Mouse (Mus musculus) CH12.LX (cell line): ENCODE measurements around the gene Birc6. TPM values are rescaled to one million over a fixed set of nuclear protein-coding genes. Genes with fewer than 3 reads are reported as not detected.

ENCODE experiments used
- DNase-seq: peaks from one replicate; pipeline ENCODE4 v3.0.0-alpha.2; 2013; ENCODE audit errors: extremely low read depth
- H3K27ac ChIP-seq: 2 replicates; pipeline ENCODE4 v1.5.1; 2012; ENCODE audit warnings: low read depth, mild to moderate bottlenecking, control low read depth, moderate library complexity; ENCODE audit not compliant: insufficient read depth
- H3K27me3 ChIP-seq: replicated peaks from 2 replicates; pipeline ENCODE3; 2012; ENCODE audit warnings: inconsistent platforms
- H3K36me3 ChIP-seq, 2 experiments: replicated peaks in 1 of 2; 2 replicates each; pipeline versions ENCODE3 to v1.6.1; 2012; ENCODE audit warnings: inconsistent platforms in 1 of 2, low read length in 1 of 2, mild to moderate bottlenecking in 1 of 2, mixed read lengths in 1 of 2, moderate library complexity in 1 of 2; ENCODE audit not compliant: control insufficient read depth in 1 of 2, insufficient read depth in 1 of 2
- H3K4me1 ChIP-seq, 2 experiments: 2 replicates each; pipeline ENCODE4 v1.6.1; 2012; ENCODE audit warnings: inconsistent platforms in 1 of 2, moderate library complexity in 1 of 2; ENCODE audit not compliant: insufficient read depth in 2 of 2, control insufficient read depth in 1 of 2
- H3K4me2 ChIP-seq: 2 replicates; pipeline ENCODE4 v1.6.1; 2012; ENCODE audit warnings: low read depth, mild to moderate bottlenecking, control low read depth; ENCODE audit not compliant: poor library complexity, insufficient read depth, severe bottlenecking
- H3K4me3 ChIP-seq, 3 experiments: fragments of 150-350 bp in 1 of 3; sonication (generic) in 1 of 3; replicated peaks in 1 of 3; 2 replicates each; pipeline versions ENCODE3 to v1.5.1; 2011 to 2012; ENCODE audit warnings: low read depth in 2 of 3, low read length in 2 of 3, mild to moderate bottlenecking in 2 of 3, moderate library complexity in 2 of 3, control low read depth in 1 of 3, improper control_type of control experiment in 1 of 3, inconsistent platforms in 1 of 3, mixed read lengths in 1 of 3; ENCODE audit not compliant: poor library complexity in 1 of 3
- H3K79me2 ChIP-seq: replicated peaks from 2 replicates; pipeline ENCODE4 v1.6.1; 2012; ENCODE audit warnings: mild to moderate bottlenecking, moderate library complexity; ENCODE audit not compliant: control insufficient read depth, poor library complexity, insufficient read depth, severe bottlenecking; ENCODE audit errors: extremely low read depth
- H3K9ac ChIP-seq: 2 replicates; pipeline ENCODE4 v1.6.1; 2012; ENCODE audit warnings: low read depth, mild to moderate bottlenecking, control low read depth, moderate library complexity; ENCODE audit not compliant: insufficient read depth
- H3K9me3 ChIP-seq: replicated peaks from 2 replicates; pipeline ENCODE3; 2012; ENCODE audit warnings: low read length, inconsistent platforms, mixed read lengths
- BHLHE40 ChIP-seq: IDR thresholded peaks from 2 replicates; pipeline ENCODE4 v1.6.1; 2011; ENCODE audit warnings: mild to moderate bottlenecking, low read depth, low read length, improper control_type of control experiment
- CTCF ChIP-seq, 2 experiments: IDR thresholded peaks in 1 of 2; conservative IDR thresholded peaks in 1 of 2; 2 replicates each; pipeline ENCODE4 v1.5.1; 2011 to 2012; ENCODE audit warnings: low read depth in 2 of 2, low read length in 2 of 2, improper control_type of control experiment in 1 of 2, inconsistent platforms in 1 of 2, mild to moderate bottlenecking in 1 of 2, moderate library complexity in 1 of 2
- ELF1 ChIP-seq: IDR thresholded peaks from 2 replicates; pipeline ENCODE4 v1.6.1; 2014; ENCODE audit warnings: low read depth, mild to moderate bottlenecking, inconsistent platforms, low read length, improper control_type of control experiment
- EP300 ChIP-seq: IDR thresholded peaks from 2 replicates; pipeline ENCODE4 v1.6.1; 2011; ENCODE audit warnings: low read length, improper control_type of control experiment
- ETS1 ChIP-seq: conservative IDR thresholded peaks from 2 replicates; pipeline ENCODE4 v1.6.1; 2012; ENCODE audit warnings: low read depth, mild to moderate bottlenecking, inconsistent platforms, low read length, improper control_type of control experiment, moderate library complexity
- IRF4 ChIP-seq: IDR thresholded peaks from 2 replicates; pipeline ENCODE4 v1.6.1; 2014; ENCODE audit warnings: low read depth, mild to moderate bottlenecking, inconsistent platforms, low read length, improper control_type of control experiment
- JUN ChIP-seq: IDR thresholded peaks from 2 replicates; pipeline ENCODE4 v1.6.1; 2011; ENCODE audit warnings: low read depth, mild to moderate bottlenecking, low read length, improper control_type of control experiment, moderate library complexity; ENCODE audit not compliant: insufficient read depth
- JUND ChIP-seq: conservative IDR thresholded peaks from 2 replicates; pipeline ENCODE4 v1.6.1; 2011; ENCODE audit warnings: low read depth, low read length, improper control_type of control experiment
- MAFK ChIP-seq: IDR thresholded peaks from 2 replicates; pipeline ENCODE4 v1.6.1; 2011; ENCODE audit warnings: low read length, improper control_type of control experiment; ENCODE audit not compliant: insufficient replicate concordance
- PAX5 ChIP-seq: IDR thresholded peaks from 2 replicates; pipeline ENCODE4 v1.6.1; 2012; ENCODE audit warnings: low read length, inconsistent platforms, mixed read lengths
- POLR2A ChIP-seq: IDR thresholded peaks from 2 replicates; pipeline ENCODE4 v1.6.1; 2011; ENCODE audit warnings: low read depth, mild to moderate bottlenecking, improper control_type of control experiment, low read length
- POLR2AphosphoS2 ChIP-seq: IDR thresholded peaks from 2 replicates; pipeline ENCODE4 v1.6.1; 2011; ENCODE audit warnings: low read depth, low read length, improper control_type of control experiment
- RCOR1 ChIP-seq: conservative IDR thresholded peaks from 2 replicates; pipeline ENCODE4 v1.6.1; 2012; ENCODE audit warnings: low read depth, mild to moderate bottlenecking, inconsistent platforms, low read length, improper control_type of control experiment
- TCF12 ChIP-seq: IDR thresholded peaks from 2 replicates; pipeline ENCODE4 v1.6.1; 2014; ENCODE audit warnings: low read depth, mild to moderate bottlenecking, inconsistent platforms, low read length, improper control_type of control experiment
- UBTF ChIP-seq: IDR thresholded peaks from 2 replicates; pipeline ENCODE4 v1.6.1; 2012; ENCODE audit warnings: low read depth, mild to moderate bottlenecking, inconsistent platforms, low read length, improper control_type of control experiment, moderate library complexity
- USF1 ChIP-seq: IDR thresholded peaks from 2 replicates; pipeline ENCODE4 v1.6.1; 2014; ENCODE audit warnings: low read depth, mild to moderate bottlenecking, inconsistent platforms, low read length, improper control_type of control experiment
- USF2 ChIP-seq: conservative IDR thresholded peaks from 2 replicates; pipeline ENCODE4 v1.6.1; 2011; ENCODE audit warnings: low read depth, low read length, improper control_type of control experiment
- ZC3H11A ChIP-seq: IDR thresholded peaks from 2 replicates; pipeline ENCODE4 v1.6.1; 2012; ENCODE audit warnings: low read depth, mild to moderate bottlenecking, inconsistent platforms, low read length, improper control_type of control experiment
- dilution Hi-C: fragments of 300-500 bp; cut with MboI; formaldehyde crosslinking; loops from 2 replicates; pipeline ENCODE4 v1.14.3; 2020; ENCODE audit warnings: low sequenced_read_pairs; ENCODE audit not compliant: extremely low pct_unique_long_range_greater_than_20kb, extremely low pct_ligation_motif_present
- in situ Hi-C: fragments of 300-500 bp; cut with MboI; formaldehyde crosslinking; loops from 3 replicates; pipeline ENCODE4 v1.14.3; 2019; ENCODE audit warnings: low sequenced_read_pairs, low pct_ligation_motif_present, low pct_unique_long_range_greater_than_20kb, mixed read lengths
- polyA plus RNA-seq: library from polyadenylated mRNA; unstranded; fragments of >175 nt; gene quantifications from 2 replicates; pipeline ENCODE4 v1.2.1, GENCODE M21; 2012; ENCODE audit warnings: low read depth; ENCODE audit not compliant: insufficient read length
- total RNA-seq, 2 experiments: library from RNA; depleted of rRNA; stranded (reverse); fragments of 300-350 nt in 1 of 2; fragments of >200 nt in 1 of 2; gene quantifications; 2 replicates each; pipeline ENCODE4 v1.2.3; 2012 to 2014

Gene Birc6
- total and polyA plus RNA-seq, 3 experiments = 55.5 to 78.7 (median 57.2) TPM

DNA sequence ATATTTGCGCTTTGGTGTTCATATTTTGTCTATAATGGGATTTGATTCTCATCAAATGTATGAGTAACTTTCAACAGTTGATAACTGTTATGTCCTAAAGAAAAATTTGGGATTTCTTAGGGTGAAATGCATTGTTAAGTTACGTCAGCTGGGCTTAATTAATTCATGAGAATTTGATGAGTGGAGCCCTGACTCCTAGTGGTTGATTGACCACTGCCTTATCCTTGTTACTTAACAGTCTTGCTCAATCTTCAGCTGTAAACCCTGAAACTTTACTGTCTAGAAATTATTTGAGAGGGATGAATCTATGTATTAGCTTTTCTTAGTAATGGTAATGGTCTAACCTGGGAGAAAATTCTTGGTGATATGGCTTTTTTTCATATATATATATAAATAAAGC lies 71.3 kb downstream of the Birc6 start:
- Histone ChIP-seq H3K27me3 (no peaks in the 10 kb centered on the region), H3K9me3 (no peaks in the 10 kb centered on the region), H3K4me2 (no peak overlapping the region), H3K4me3 (no peak overlapping the region), H3K27ac (no peak overlapping the region), H3K36me3 (peaks cover 36 to 78% of the 10 kb centered on the region in 2 experiments), H3K4me1 (no peaks in the 10 kb centered on the region), H3K9ac (no peak overlapping the region), H3K79me2 (no peaks in the 10 kb centered on the region; the same call in 1 of the 2 replicates)
- in situ Hi-C loops = no loop called here
- no peak for DNase-seq
- TF ChIP-seq CTCF (conservative IDR thresholded peaks at IDR 0.05 in 1 of 2, IDR thresholded peaks at IDR 0.05 in 1 of 2; ENCODE audit: low read depth in 2 of 2, low read length in 2 of 2) (no peak), POLR2AphosphoS2 (no peak), POLR2A (no peak)
- dilution Hi-C loops = no loop called here

- no peak overlapping the region for H3K27ac ChIP-seq
- H3K9ac ChIP-seq = no peak overlapping the region
- TF ChIP-seq TCF12 = no peak
- TF ChIP-seq RCOR1 = no peak
- no peak for TF ChIP-seq UBTF
- no peak for TF ChIP-seq ZC3H11A
- no peak for TF ChIP-seq PAX5
- TF ChIP-seq ETS1 = no peak
- dilution Hi-C loops = no loop called here
- in situ Hi-C loops = no loop called here
- H3K4me3 ChIP-seq = no peak overlapping the region
- peaks cover 37 to 77% of the 10 kb centered on the region in 2 experiments for H3K36me3 ChIP-seq
- no peak for DNase-seq
- H3K4me1 ChIP-seq = no peaks in the 10 kb centered on the region
- H3K9me3 ChIP-seq = no peaks in the 10 kb centered on the region
- no peaks in the 10 kb centered on the region for H3K27me3 ChIP-seq
- H3K79me2 ChIP-seq = no peaks in the 10 kb centered on the region; the same call in 1 of the 2 replicates
- no peak overlapping the region for H3K4me2 ChIP-seq
Measured at GRCm38 (mm10) chr17:74601201-74601600, 73.1 kb downstream of the Birc6 start.

DNA sequence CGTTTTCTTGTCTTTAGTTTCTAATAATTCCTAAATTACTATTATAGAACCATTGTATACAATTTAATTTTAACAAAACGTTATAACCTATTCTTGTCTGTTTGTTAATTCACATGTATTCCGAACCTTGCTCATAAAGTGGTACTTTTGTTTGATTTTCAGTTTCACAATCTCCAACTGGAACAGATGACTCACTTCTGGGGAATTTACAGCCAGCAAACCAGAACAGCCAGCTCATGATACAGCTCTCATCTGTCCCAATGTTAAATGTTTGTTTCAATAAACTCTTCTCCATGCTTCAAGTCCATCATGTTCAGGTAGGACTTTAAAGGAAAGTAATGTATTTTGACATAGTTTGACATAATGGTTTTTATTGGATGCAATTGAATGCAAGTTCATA lies 102.7 kb downstream of the Birc6 start:
- peak; percentile 94 for TF ChIP-seq JUND
- TF ChIP-seq USF1 = no peak
- no peak for TF ChIP-seq ELF1
- peak; percentile 91 for TF ChIP-seq JUN
- TF ChIP-seq POLR2AphosphoS2 = no peak
- no peak for TF ChIP-seq USF2
- TF ChIP-seq EP300 = peak; percentile 91
- TF ChIP-seq RCOR1 = peak; percentile 57; the same call in 1 of the 2 replicates
- TF ChIP-seq MAFK = 0 out of 2 replicates have a peak, but pooled peaks have one; percentile 13
- no peak for TF ChIP-seq TCF12
- TF ChIP-seq POLR2A = no peak
- TF ChIP-seq BHLHE40 = no peak
- TF ChIP-seq ZC3H11A = no peak
- peak; percentile 72 for TF ChIP-seq IRF4
- TF ChIP-seq CTCF (conservative IDR thresholded peaks at IDR 0.05 in 1 of 2, IDR thresholded peaks at IDR 0.05 in 1 of 2; ENCODE audit: low read depth in 2 of 2, low read length in 2 of 2) = no peak
- TF ChIP-seq ETS1 = peak; percentile 76
- H3K36me3 ChIP-seq = peaks cover 26 to 74% of the 10 kb centered on the region in 2 experiments

More for the DNA sequence above, 102.7 kb downstream of the Birc6 start:
- no peak overlapping the region; the same call in 1 of the 2 replicates for H3K4me2 ChIP-seq
- peak; percentile 51 for DNase-seq
- dilution Hi-C loops = no loop called here
- 0 out of 2 replicates have a peak, but pooled peaks cover 4% of the 10 kb centered on the region for H3K79me2 ChIP-seq
- in situ Hi-C loops = no loop called here
- no peak overlapping the region for H3K9ac ChIP-seq
- H3K27ac ChIP-seq = no peak overlapping the region
- no peak overlapping the region for H3K4me3 ChIP-seq
- peaks cover 0 to 11% of the 10 kb centered on the region in 2 experiments; a peak in 1 of 4 replicates for H3K4me1 ChIP-seq
- H3K27me3 ChIP-seq = no peaks in the 10 kb centered on the region
- no peaks in the 10 kb centered on the region for H3K9me3 ChIP-seq
